Mouse (Mus musculus): ENCODE data around the gene Tmem54.

DNA sequence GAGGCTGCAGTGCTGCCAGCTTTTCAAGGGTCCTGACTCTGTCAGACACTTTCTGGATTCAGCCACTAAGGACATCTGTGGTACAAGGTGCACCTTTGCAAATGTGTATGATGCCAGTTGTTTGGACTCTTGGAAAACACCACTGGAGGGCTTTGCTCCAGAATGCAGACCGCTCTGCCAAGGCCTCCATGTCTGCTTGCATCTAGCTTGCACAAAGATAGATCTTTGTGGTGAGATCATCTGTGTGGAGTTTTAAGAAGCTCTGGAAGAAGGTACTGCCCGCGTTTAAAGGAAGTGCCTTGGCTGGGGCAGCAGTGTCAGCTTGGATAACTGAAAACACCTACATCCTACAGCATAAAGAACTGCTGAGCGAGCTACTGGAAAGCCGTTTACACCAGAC, 38.2 kb downstream of the Tmem54 start:
- TF ChIP-seq CTCF (IDR thresholded peaks at IDR 0.05; ENCODE audit: low read depth, low read length), result no peak
- TF ChIP-seq POLR2A (IDR thresholded peaks at IDR 0.05; ENCODE audit: extremely low read depth, insufficient read depth, low read length), result no peak

Data from liver, adult 2 months (tissue).